Mouse (Mus musculus) heart, embryonic 12.5 days (tissue): ENCODE results near the gene Csk. TPM values are rescaled to one million over a fixed set of nuclear protein-coding genes. Genes with fewer than 3 reads are reported as not detected.
A peak's percentile ranks its signal among the peaks of the same experiment; 100 is the strongest.

ENCODE experiments used
- ATAC-seq: fragments of 200-750 bp; cut with Nextera tagmentation; 2 replicates; pipeline ENCODE4 v1.8.0; 2017; ENCODE audit warnings: moderate TSS enrichment, moderate library complexity; ENCODE audit not compliant: insufficient number of reproducible peaks, low FRiP score
- H3K27ac ChIP-seq: fragments of 300-500 bp; sonication (generic); 2 replicates; pipeline ENCODE4 v1.5.1; 2016; ENCODE audit warnings: mild to moderate bottlenecking, moderate library complexity; ENCODE audit not compliant: poor library complexity, severe bottlenecking
- H3K27me3 ChIP-seq: fragments of 300-500 bp; sonication (generic); replicated peaks from 2 replicates; pipeline ENCODE4 v1.6.1; 2016; ENCODE audit warnings: mild to moderate bottlenecking, moderate library complexity
- H3K36me3 ChIP-seq: fragments of 300-500 bp; sonication (generic); 2 replicates; pipeline ENCODE4 v1.6.1; 2016; ENCODE audit warnings: mild to moderate bottlenecking, moderate library complexity
- H3K4me1 ChIP-seq: fragments of 300-500 bp; sonication (generic); replicated peaks from 2 replicates; pipeline ENCODE4 v1.6.1; 2016; ENCODE audit warnings: mild to moderate bottlenecking
- H3K4me2 ChIP-seq: fragments of 300-500 bp; sonication (generic); 2 replicates; pipeline ENCODE4 v1.6.1; 2016; ENCODE audit warnings: mild to moderate bottlenecking, moderate library complexity
- H3K4me3 ChIP-seq: fragments of 300-500 bp; sonication (generic); 2 replicates; pipeline ENCODE4 v1.5.1; 2016; ENCODE audit warnings: mild to moderate bottlenecking
- H3K9ac ChIP-seq: fragments of 300-500 bp; sonication (generic); 2 replicates; pipeline ENCODE4 v1.6.1; 2016; ENCODE audit warnings: mild to moderate bottlenecking, moderate library complexity
- H3K9me3 ChIP-seq: fragments of 300-500 bp; sonication (generic); replicated peaks from 2 replicates; pipeline ENCODE4 v1.6.1; 2016; ENCODE audit warnings: mild to moderate bottlenecking, moderate library complexity
- WGBS: fragments of 180-500 bp; shearing (Covaris S2); methylation state at CpG from one replicate; pipeline ENCODE4 v1.1.7; 2016; 5-methylcytosine and 5-hydroxymethylcytosine counted together
- polyA plus RNA-seq: library from polyadenylated mRNA; unstranded; fragments of >200 nt; fragmentation: Nextera tagmentation; extraction: Ambion mirVana; gene quantifications from 2 replicates; pipeline ENCODE4 v1.2.1, GENCODE M21; 2016

The Csk gene
- polyA plus RNA-seq, 1 experiment from 2014 or later: 16.4 TPM

GRCm38 (mm10) chr9:57671500-57671899 lies 18.1 kb upstream of the Csk start:
- Histone ChIP-seq H3K9me3 (no peaks in the 10 kb centered on the region), H3K4me3 (no peak overlapping the region), H3K9ac (no peak overlapping the region), H3K27me3 (0 out of 2 replicates have a peak, but pooled peaks cover 9% of the 10 kb centered on the region), H3K27ac (no peak overlapping the region), H3K36me3 (no peaks in the 10 kb centered on the region), H3K4me2 (no peak overlapping the region), H3K4me1 (peaks cover 6% of the 10 kb centered on the region; the same call in 1 of the 2 replicates)
- no peak for ATAC-seq
- 79% methylated on average over 5 of the region's 5 CpGs for WGBS

GRCm38 (mm10) chr9:57671037-57671436 lies 17.6 kb upstream of the Csk start:
- 86% methylated on average over 4 of the region's 4 CpGs for WGBS
- no peak for ATAC-seq
- no peaks in the 10 kb centered on the region for H3K36me3 ChIP-seq
- no peak overlapping the region for H3K9ac ChIP-seq
- peaks cover 6% of the 10 kb centered on the region; the same call in 1 of the 2 replicates for H3K4me1 ChIP-seq
- no peaks in the 10 kb centered on the region for H3K9me3 ChIP-seq
- H3K4me3 ChIP-seq: no peak overlapping the region
- H3K27ac ChIP-seq: no peak overlapping the region
- H3K27me3 ChIP-seq: 0 out of 2 replicates have a peak, but pooled peaks cover 9% of the 10 kb centered on the region
- no peak overlapping the region for H3K4me2 ChIP-seq

- no peak overlapping the region for H3K4me3 ChIP-seq
- H3K4me2 ChIP-seq: no peak overlapping the region
- no peak overlapping the region for H3K9ac ChIP-seq
- H3K9me3 ChIP-seq: no peaks in the 10 kb centered on the region
- 0 out of 2 replicates have a peak, but pooled peaks cover 9% of the 10 kb centered on the region for H3K27me3 ChIP-seq
- H3K36me3 ChIP-seq: no peaks in the 10 kb centered on the region
- H3K4me1 ChIP-seq: peaks cover 6% of the 10 kb centered on the region; the same call in 1 of the 2 replicates
- 78% methylated on average over 3 of the region's 3 CpGs for WGBS
- H3K27ac ChIP-seq: no peak overlapping the region
- no peak for ATAC-seq
These were observed 16.1 kb upstream of the Csk start for GRCm38 (mm10) chr9:57669566-57669965.

GRCm38 (mm10) chr9:57668277-57668676 lies 14.8 kb upstream of the Csk start:
- no peaks in the 10 kb centered on the region for H3K36me3 ChIP-seq
- H3K9ac ChIP-seq: no peak overlapping the region
- 0 out of 2 replicates have a peak, but pooled peaks cover 9% of the 10 kb centered on the region for H3K27me3 ChIP-seq
- H3K9me3 ChIP-seq: no peaks in the 10 kb centered on the region; the same call in 1 of the 2 replicates
- H3K4me1 ChIP-seq: peaks cover 6% of the 10 kb centered on the region; the same call in 1 of the 2 replicates
- ATAC-seq: no peak
- H3K4me2 ChIP-seq: no peak overlapping the region
- no peak overlapping the region for H3K4me3 ChIP-seq
- no peak overlapping the region for H3K27ac ChIP-seq
- 38% methylated on average over 1 of the region's 1 CpGs for WGBS

- Histone ChIP-seq H3K27me3 (0 out of 2 replicates have a peak, but pooled peaks cover 9% of the 10 kb centered on the region), H3K4me2 (no peak overlapping the region), H3K4me1 (peaks cover 6% of the 10 kb centered on the region; the same call in 1 of the 2 replicates), H3K27ac (no peak overlapping the region), H3K4me3 (no peak overlapping the region), H3K36me3 (no peaks in the 10 kb centered on the region), H3K9ac (no peak overlapping the region), H3K9me3 (no peaks in the 10 kb centered on the region; the same call in 1 of the 2 replicates)
- WGBS: 59% methylated on average over 11 of the region's 11 CpGs
- no peak for ATAC-seq
These were observed 14.4 kb upstream of the Csk start for GRCm38 (mm10) chr9:57667817-57668216.

- 68% methylated on average over 3 of the region's 3 CpGs for WGBS
- Histone ChIP-seq H3K4me2 (no peak overlapping the region), H3K27ac (no peak overlapping the region), H3K27me3 (0 out of 2 replicates have a peak, but pooled peaks cover 9% of the 10 kb centered on the region), H3K36me3 (no peaks in the 10 kb centered on the region), H3K4me3 (no peak overlapping the region), H3K9ac (no peak overlapping the region), H3K9me3 (no peaks in the 10 kb centered on the region; the same call in 1 of the 2 replicates), H3K4me1 (peaks cover 6% of the 10 kb centered on the region; the same call in 1 of the 2 replicates)
- ATAC-seq: no peak
These were observed 13.7 kb upstream of the Csk start for GRCm38 (mm10) chr9:57667136-57667535.

- Histone ChIP-seq H3K9me3 (no peaks in the 10 kb centered on the region; the same call in 1 of the 2 replicates), H3K27ac (no peak overlapping the region), H3K36me3 (no peaks in the 10 kb centered on the region), H3K27me3 (0 out of 2 replicates have a peak, but pooled peaks cover 9% of the 10 kb centered on the region), H3K9ac (no peak overlapping the region), H3K4me3 (no peak overlapping the region), H3K4me2 (no peak overlapping the region), H3K4me1 (peaks cover 6% of the 10 kb centered on the region; the same call in 1 of the 2 replicates)
- WGBS: 84% methylated on average over 8 of the region's 8 CpGs
- ATAC-seq: no peak
These were observed 13.1 kb upstream of the Csk start for GRCm38 (mm10) chr9:57666536-57666935.

GRCm38 (mm10) chr9:57664616-57665015 lies 11.2 kb upstream of the Csk start:
- WGBS: 51% methylated on average over 7 of the region's 7 CpGs
- no peak for ATAC-seq

GRCm38 (mm10) chr9:57661552-57661951 lies 8.1 kb upstream of the Csk start:
- Histone ChIP-seq H3K27ac (no peak overlapping the region), H3K9me3 (no peaks in the 10 kb centered on the region; the same call in 1 of the 2 replicates), H3K36me3 (no peaks in the 10 kb centered on the region), H3K4me3 (no peak overlapping the region), H3K27me3 (0 out of 2 replicates have a peak, but pooled peaks cover 3% of the 10 kb centered on the region), H3K4me2 (no peak overlapping the region), H3K9ac (no peak overlapping the region), H3K4me1 (no peaks in the 10 kb centered on the region)
- WGBS: 12% methylated on average over 3 of the region's 3 CpGs
- no peak for ATAC-seq

More at GRCm38 (mm10) chr9:57664616-57665015, 11.2 kb upstream of the Csk start:
- H3K4me1 ChIP-seq: peaks cover 6% of the 10 kb centered on the region; the same call in 1 of the 2 replicates
- H3K27ac ChIP-seq: no peak overlapping the region
- H3K27me3 ChIP-seq: 0 out of 2 replicates have a peak, but pooled peaks cover 9% of the 10 kb centered on the region
- H3K4me2 ChIP-seq: no peak overlapping the region
- H3K9me3 ChIP-seq: no peaks in the 10 kb centered on the region; the same call in 1 of the 2 replicates
- H3K9ac ChIP-seq: no peak overlapping the region
- H3K36me3 ChIP-seq: no peaks in the 10 kb centered on the region
- no peak overlapping the region for H3K4me3 ChIP-seq

GRCm38 (mm10) chr9:57660501-57660900 lies 7.1 kb upstream of the Csk start:
- H3K9me3 ChIP-seq: no peaks in the 10 kb centered on the region; the same call in 1 of the 2 replicates
- H3K36me3 ChIP-seq: no peaks in the 10 kb centered on the region
- 0 out of 2 replicates have a peak, but pooled peaks cover 3% of the 10 kb centered on the region for H3K27me3 ChIP-seq
- peaks cover 5% of the 10 kb centered on the region; the same call in 1 of the 2 replicates for H3K4me1 ChIP-seq
- no peak for ATAC-seq
- WGBS: 56% methylated on average over 6 of the region's 6 CpGs
- no peak overlapping the region for H3K27ac ChIP-seq
- H3K9ac ChIP-seq: no peak overlapping the region
- no peak overlapping the region for H3K4me3 ChIP-seq
- no peak overlapping the region for H3K4me2 ChIP-seq

GRCm38 (mm10) chr9:57659774-57660173 lies 6.3 kb upstream of the Csk start:
- no peaks in the 10 kb centered on the region for H3K36me3 ChIP-seq
- peaks cover 5% of the 10 kb centered on the region; the same call in 1 of the 2 replicates for H3K4me1 ChIP-seq
- H3K27ac ChIP-seq: no peak overlapping the region
- H3K27me3 ChIP-seq: peaks cover 4% of the 10 kb centered on the region; the same call in 1 of the 2 replicates
- peak; percentile 58; the same call in 1 of the 2 replicates for ATAC-seq
- no peaks in the 10 kb centered on the region; the same call in 1 of the 2 replicates for H3K9me3 ChIP-seq
- H3K9ac ChIP-seq: no peak overlapping the region
- WGBS: 14% methylated on average over 4 of the region's 4 CpGs
- H3K4me3 ChIP-seq: no peak overlapping the region
- H3K4me2 ChIP-seq: no peak overlapping the region
